Mouse (Mus musculus) lung, postnatal 0 days (tissue): Measurements from ENCODE around the gene Frmd4a.

ENCODE experiments used
- CTCF ChIP-seq: IDR thresholded peaks from 2 replicates; pipeline ENCODE4 v1.5.1; 2016; ENCODE audit warnings: antibody characterized with exemption, mild to moderate bottlenecking
- EP300 ChIP-seq: IDR thresholded peaks from 2 replicates; pipeline ENCODE4 v1.6.1; 2016; ENCODE audit warnings: antibody characterized with exemption, mild to moderate bottlenecking, control low read depth

DNA sequence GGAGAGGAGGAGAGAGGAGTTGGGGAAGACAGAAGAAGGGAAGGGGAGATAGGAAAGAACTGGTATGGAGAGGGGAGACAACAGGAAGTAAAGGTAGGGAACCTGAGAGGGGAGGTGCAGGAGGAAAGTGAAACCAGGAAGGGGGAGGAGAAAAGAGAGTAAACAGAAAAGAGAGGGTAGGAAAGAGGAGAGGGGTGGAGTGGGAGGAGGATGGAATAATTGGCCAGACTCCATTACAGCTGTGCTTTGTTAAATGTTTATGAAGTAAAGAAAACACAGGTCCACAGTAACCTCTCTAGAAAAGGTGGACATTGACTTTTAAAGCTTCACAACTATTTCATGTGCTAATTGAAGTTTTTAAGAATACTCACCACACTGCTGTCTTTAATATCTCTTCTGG, 139.0 kb downstream of the Frmd4a start:
- no peak for TF ChIP-seq CTCF
- no peak for TF ChIP-seq EP300
